Mouse (Mus musculus) brain, adult 2 months (tissue): ENCODE measurements around the gene Mmd.
"Not testable (repeated sequence)": the region's sequence is repeated elsewhere in the genome, so short reads cannot be mapped to it uniquely, and the experiment has no call there.

ENCODE experiments used
- DNase-seq: peaks from one replicate; pipeline ENCODE4 v3.0.0; 2011; ENCODE audit warnings: low read depth, low spot score

The Mmd gene

GRCm38 (mm10) chr11:90249701-90250141 lies 465 bp downstream of the Mmd start:
- DNase-seq = peak; percentile 29

- DNase-seq = peak; percentile 57
Observed at GRCm38 (mm10) chr11:90250189-90250588, 933 bp downstream of the Mmd start.

GRCm38 (mm10) chr11:90250730-90251129 lies 1.5 kb downstream of the Mmd start:
- DNase-seq = no peak

- no peak for DNase-seq
Observed at GRCm38 (mm10) chr11:90251923-90252322, 2.7 kb downstream of the Mmd start.

GRCm38 (mm10) chr11:90252366-90252765 lies 3.1 kb downstream of the Mmd start:
- no peak for DNase-seq

- DNase-seq = peak; percentile 80
Observed at GRCm38 (mm10) chr11:90254536-90254935, 5.3 kb downstream of the Mmd start.

- DNase-seq = peak; percentile 81
Observed at GRCm38 (mm10) chr11:90255687-90256086, 6.4 kb downstream of the Mmd start.

GRCm38 (mm10) chr11:90256833-90257525 lies 7.7 kb downstream of the Mmd start:
- no peak for DNase-seq

- DNase-seq = no peak
Observed at GRCm38 (mm10) chr11:90258321-90258927, 9.2 kb downstream of the Mmd start.

- no peak for DNase-seq
Observed at GRCm38 (mm10) chr11:90259071-90259470, 9.8 kb downstream of the Mmd start.

GRCm38 (mm10) chr11:90259826-90260225 lies 10.6 kb downstream of the Mmd start:
- no peak for DNase-seq

GRCm38 (mm10) chr11:90264180-90264579 lies 14.9 kb downstream of the Mmd start:
- no peak for DNase-seq

GRCm38 (mm10) chr11:90265581-90265980 lies 16.3 kb downstream of the Mmd start:
- DNase-seq = no peak

GRCm38 (mm10) chr11:90268934-90269333 lies 19.7 kb downstream of the Mmd start:
- no peak for DNase-seq

- peak; percentile 58 for DNase-seq
Observed at GRCm38 (mm10) chr11:90269398-90270123, 20.3 kb downstream of the Mmd start.

- no peak for DNase-seq
Observed at GRCm38 (mm10) chr11:90270132-90270877, 21.0 kb downstream of the Mmd start.

GRCm38 (mm10) chr11:90274187-90274586 lies 24.9 kb downstream of the Mmd start:
- DNase-seq = no peak

GRCm38 (mm10) chr11:90275663-90276062 lies 26.4 kb downstream of the Mmd start:
- no peak for DNase-seq

GRCm38 (mm10) chr11:90276150-90276549 lies 26.9 kb downstream of the Mmd start:
- DNase-seq = peak; percentile 43

GRCm38 (mm10) chr11:90276561-90276960 lies 27.3 kb downstream of the Mmd start:
- peak; percentile 61 for DNase-seq

GRCm38 (mm10) chr11:90280069-90280468 lies 30.8 kb downstream of the Mmd start:
- DNase-seq = no peak

GRCm38 (mm10) chr11:90281943-90282342 lies 32.7 kb downstream of the Mmd start:
- DNase-seq = not testable (repeated sequence)
